Mouse (Mus musculus) ES-E14 (cell line): ENCODE results near the gene Iffo1.

Experiments used
- HCFC1 ChIP-seq: IDR thresholded peaks from 2 replicates; pipeline ENCODE4 v1.6.1; 2012; ENCODE audit warnings: low read length, inconsistent platforms, borderline replicate concordance; ENCODE audit not compliant: insufficient read depth
- MAFK ChIP-seq: IDR thresholded peaks from 2 replicates; pipeline ENCODE4 v1.6.1; 2014; ENCODE audit warnings: mild to moderate bottlenecking, low read depth, low read length, inconsistent platforms; ENCODE audit not compliant: insufficient read depth
- ZC3H11A ChIP-seq: IDR thresholded peaks from 2 replicates; pipeline ENCODE4 v1.6.1; 2012; ENCODE audit warnings: low read depth, mild to moderate bottlenecking, inconsistent platforms, low read length, borderline replicate concordance
- ZNF384 ChIP-seq: IDR thresholded peaks from 2 replicates; pipeline ENCODE4 v1.6.1; 2012; ENCODE audit warnings: low read depth, low read length, inconsistent platforms

- no peak for TF ChIP-seq HCFC1
- TF ChIP-seq ZNF384: no peak
- no peak for TF ChIP-seq MAFK
- no peak for TF ChIP-seq ZC3H11A
These were observed 40.8 kb upstream of the Iffo1 start for GRCm38 (mm10) chr6:125104223-125104622.
